Comparison of ENCODE assay signal across 10 mouse cellular contexts in the genomic region with DNA sequence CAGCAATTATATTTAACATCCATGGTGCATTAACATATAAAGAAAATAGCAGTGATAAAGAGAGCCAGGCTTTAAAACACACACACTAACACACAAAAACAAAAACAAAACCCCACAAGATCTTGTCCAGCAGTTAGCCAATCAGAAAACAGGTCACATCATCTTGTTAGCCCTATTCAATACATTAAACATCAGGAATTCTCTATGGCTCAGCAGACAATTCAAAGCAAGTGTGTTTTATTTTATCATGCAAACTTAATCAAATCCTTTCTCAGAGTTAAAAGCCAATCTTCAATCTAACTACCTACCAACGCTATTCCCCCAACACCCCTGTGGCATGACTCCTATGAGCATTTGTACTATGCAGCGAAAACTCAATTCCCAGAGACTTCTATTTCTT. TPM values are rescaled to one million over a fixed set of nuclear protein-coding genes. Genes with fewer than 3 reads are reported as not detected.
DNase-seq lines count a peak whose midpoint lies in the region; ATAC-seq lines count a peak whose summit lies in the region.
"Had no signal": no experiment of that assay in that cellular context is flagged by ENCODE, and none has a peak within 500 bp of the region (broad histone marks: within the 10 kb centered on the region; RNA-seq: fewer than 3 reads in every experiment).

No protein-coding gene starts in this region.

- intact Hi-C loops in heart, postnatal 10 days (cut with DNase I): no loop called here

- H3K9me3 ChIP-seq in heart, embryonic 16.5 days (replicated peaks; ENCODE audit: control insufficient read depth, low read length): no peaks in the 10 kb centered on the region
- H3K9me3 ChIP-seq in embryonic facial prominence, embryonic 12.5 days: no peaks in the 10 kb centered on the region
- H3K9me3 ChIP-seq in intestine, embryonic 14.5 days (ENCODE audit: control insufficient read depth, low read length): no peaks in the 10 kb centered on the region
- H3K9me3 ChIP-seq in midbrain, embryonic 16.5 days (replicated peaks; ENCODE audit: control insufficient read depth, low read length, poor library complexity, severe bottlenecking): no peaks in the 10 kb centered on the region
- H3K9me3 ChIP-seq: megakaryocyte, embryonic 14.5 days had no signal

- peak overlapping the region; percentile 64 for H3K9ac ChIP-seq in heart, embryonic 16.5 days (ENCODE audit: low read length)
- H3K9ac ChIP-seq in embryonic facial prominence, embryonic 12.5 days: peak overlapping the region; percentile 59
- H3K9ac ChIP-seq in intestine, embryonic 14.5 days (ENCODE audit: low read length): peak overlapping the region; percentile 70
- H3K9ac ChIP-seq in midbrain, embryonic 16.5 days (ENCODE audit: low read depth, low read length): peak overlapping the region; percentile 63

- H3K27ac ChIP-seq in heart, embryonic 16.5 days (ENCODE audit: low read length): no peak overlapping the region
- no peak overlapping the region for H3K27ac ChIP-seq in embryonic facial prominence, embryonic 12.5 days
- H3K27ac ChIP-seq in intestine, embryonic 14.5 days (ENCODE audit: low read depth): peak overlapping the region; percentile 77
- H3K27ac ChIP-seq in midbrain, embryonic 16.5 days (ENCODE audit: low read length): 0 out of 2 replicates have a peak overlapping the region, but pooled peaks have one; percentile 33

- H3K36me3 ChIP-seq in heart, embryonic 16.5 days (ENCODE audit: control insufficient read depth, insufficient read depth): no peaks in the 10 kb centered on the region
- H3K36me3 ChIP-seq in embryonic facial prominence, embryonic 12.5 days: no peaks in the 10 kb centered on the region
- no peaks in the 10 kb centered on the region for H3K36me3 ChIP-seq in intestine, embryonic 14.5 days (ENCODE audit: control insufficient read depth, insufficient read depth, low read length)
- no peaks in the 10 kb centered on the region for H3K36me3 ChIP-seq in midbrain, embryonic 16.5 days (ENCODE audit: control insufficient read depth, insufficient read depth, low read length)

- H3K27me3 ChIP-seq in heart, embryonic 16.5 days (ENCODE audit: control insufficient read depth, insufficient read depth, low read length): no peaks in the 10 kb centered on the region
- H3K27me3 ChIP-seq in embryonic facial prominence, embryonic 12.5 days: no peaks in the 10 kb centered on the region
- H3K27me3 ChIP-seq in intestine, embryonic 14.5 days (replicated peaks; ENCODE audit: control insufficient read depth, insufficient read depth, low read length): no peaks in the 10 kb centered on the region
- no peaks in the 10 kb centered on the region for H3K27me3 ChIP-seq in midbrain, embryonic 16.5 days (ENCODE audit: control insufficient read depth, insufficient read depth, low read depth, low read length)

- peak overlapping the region; percentile 58 for H3K4me2 ChIP-seq in heart, embryonic 16.5 days (ENCODE audit: low read depth, low read length)
- peak overlapping the region; percentile 61 for H3K4me2 ChIP-seq in embryonic facial prominence, embryonic 12.5 days (replicated peaks)
- peak overlapping the region; percentile 53 for H3K4me2 ChIP-seq in intestine, embryonic 14.5 days (ENCODE audit: low read length)
- peak overlapping the region; percentile 60 for H3K4me2 ChIP-seq in midbrain, embryonic 16.5 days (ENCODE audit: low read length)

- no peak for DNase-seq in heart, postnatal 10 days
- no peak for DNase-seq in intestine, embryonic 14.5 days (ENCODE audit: low spot score)
- DNase-seq in right cerebral cortex, adult 18-20 months: no peak
- DNase-seq in cerebellum, postnatal 10 days: no peak
- DNase-seq: thymus, postnatal 36 days had no signal

- peak overlapping the region; percentile 57 for H3K4me3 ChIP-seq in heart, embryonic 16.5 days (ENCODE audit: low read length)
- H3K4me3 ChIP-seq in embryonic facial prominence, embryonic 12.5 days: peak overlapping the region; percentile 48
- peak overlapping the region; percentile 66 for H3K4me3 ChIP-seq in intestine, embryonic 14.5 days (ENCODE audit: low read depth, low read length)
- H3K4me3 ChIP-seq in midbrain, embryonic 16.5 days (ENCODE audit: low read depth, low read length): peak overlapping the region; percentile 48
- H3K4me3 ChIP-seq: megakaryocyte, embryonic 14.5 days had no signal

- WGBS in heart, embryonic 16.5 days: 29% methylated on average over 2 of the region's 2 CpGs
- WGBS in embryonic facial prominence, embryonic 12.5 days: 19% methylated on average over 2 of the region's 2 CpGs
- WGBS in intestine, embryonic 14.5 days: 14% methylated on average over 2 of the region's 2 CpGs
- 10% methylated on average over 2 of the region's 2 CpGs for WGBS in midbrain, embryonic 16.5 days

- ATAC-seq in heart, embryonic 16.5 days (replicated peaks; ENCODE audit: extremely low read depth, insufficient read depth, low FRiP score): no peak
- no peak for ATAC-seq in embryonic facial prominence, embryonic 12.5 days (ENCODE audit: insufficient number of reproducible peaks, insufficient read depth, low FRiP score, low TSS enrichment)
- no peak for ATAC-seq in intestine, embryonic 14.5 days (replicated peaks; ENCODE audit: low FRiP score, low TSS enrichment, low read depth)
- no peak for ATAC-seq in midbrain, embryonic 16.5 days
- no peak for ATAC-seq in CD4-positive, CD25-positive, alpha-beta regulatory T cell, adult 4 months

- H3K4me1 ChIP-seq in heart, embryonic 16.5 days (ENCODE audit: control insufficient read depth, insufficient read depth, low read length): no peaks in the 10 kb centered on the region
- peaks cover 37% of the 10 kb centered on the region for H3K4me1 ChIP-seq in embryonic facial prominence, embryonic 12.5 days
- peaks cover 16% of the 10 kb centered on the region for H3K4me1 ChIP-seq in intestine, embryonic 14.5 days (replicated peaks; ENCODE audit: control insufficient read depth, insufficient read depth, low read length)
- peaks cover 21% of the 10 kb centered on the region for H3K4me1 ChIP-seq in midbrain, embryonic 16.5 days (ENCODE audit: control insufficient read depth, insufficient read depth, low read length)

RNA-seq across cellular contexts. Expression of a gene that starts 1.4 kb away (rescaled TPM):
- polyA plus RNA-seq in heart, embryonic 16.5 days (2015; fragmentation: Nextera tagmentation; extraction: Ambion mirVana): 16.0 and 21.5 TPM in 2 replicates
- 10 to 100 TPM; 17.2 to 19.0 TPM for total RNA-seq in heart, postnatal 10 days (2021)
- polyA plus RNA-seq in embryonic facial prominence, embryonic 12.5 days (2016; fragmentation: Nextera tagmentation; extraction: Ambion mirVana): 45.4 and 49.9 TPM in 2 replicates
- 61.9 and 67.8 TPM in 2 replicates for polyA plus RNA-seq in intestine, embryonic 14.5 days (2014; fragmentation: Nextera tagmentation; extraction: Ambion mirVana)
- 70.2 and 89.2 TPM in 2 replicates for polyA plus RNA-seq in midbrain, embryonic 16.5 days (2015; fragmentation: Nextera tagmentation; extraction: Ambion mirVana)
- not detected for polyA plus RNA-seq in CD4-positive, CD25-positive, alpha-beta regulatory T cell, adult 4 months (2017; shearing (Covaris generic))

Comparison
In these comparisons a context has a peak if more than half of its experiments do, and no peak if none do; other contexts are left out.
1. H3K27ac ChIP-seq: peak in intestine, embryonic 14.5 days (single experiment) and midbrain, embryonic 16.5 days (single experiment); none in heart, embryonic 16.5 days (single experiment) and embryonic facial prominence, embryonic 12.5 days (single experiment).
2. RNA of a gene that starts 1.4 kb away (polyA plus RNA-seq): 70.2 to 89.2 TPM in midbrain, embryonic 16.5 days, 61.9 to 67.8 TPM in intestine, embryonic 14.5 days, 45.4 to 49.9 TPM in embryonic facial prominence, embryonic 12.5 days and 16.0 to 21.5 TPM in heart, embryonic 16.5 days; not detected in CD4-positive, CD25-positive, alpha-beta regulatory T cell, adult 4 months; every median in the first group is over 10 times any median in the second.
3. Peak in every context shown above with its lines, with median percentiles within 50 percentile points of each other: H3K4me2 ChIP-seq, H3K4me3 ChIP-seq and H3K9ac ChIP-seq.